Mouse (Mus musculus) urinary bladder, adult 2 months (tissue): ENCODE results near the gene E330017A01Rik. TPM values are rescaled to one million over a fixed set of nuclear protein-coding genes. Genes with fewer than 3 reads are reported as not detected.

Experiments used
- DNase-seq: peaks from one replicate; pipeline ENCODE4 v3.0.0; 2022; ENCODE audit warnings: low spot score
- polyA plus RNA-seq: library from polyadenylated mRNA; depleted of rRNA; stranded (reverse); fragments of >200 nt; gene quantifications from 2 replicates; pipeline ENCODE4 v1.2.3, GENCODE M21; 2012; rRNA removed

E330017A01Rik gene
- polyA plus RNA-seq, 1 experiment, result not detected

DNA sequence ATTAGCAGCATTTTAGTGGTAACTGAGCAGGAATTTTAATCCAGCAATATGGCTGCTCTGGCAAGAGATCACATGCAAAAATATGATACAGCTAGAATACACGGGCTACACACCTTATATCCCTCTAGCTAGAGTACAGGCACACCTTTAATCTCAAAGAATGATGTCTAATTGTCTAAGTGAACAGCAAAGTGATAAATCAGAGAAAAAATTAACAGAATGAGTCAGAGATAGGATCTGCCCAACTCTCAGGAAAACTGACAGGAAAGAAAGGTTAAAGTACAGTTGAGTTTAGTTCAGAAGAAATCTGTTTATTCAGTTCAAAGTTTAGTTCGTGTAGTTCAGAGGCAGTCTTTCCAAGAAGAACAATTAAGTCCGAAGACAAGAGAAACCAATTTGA lies 47.2 kb downstream of the E330017A01Rik start:
- DNase-seq, result no peak

DNA sequence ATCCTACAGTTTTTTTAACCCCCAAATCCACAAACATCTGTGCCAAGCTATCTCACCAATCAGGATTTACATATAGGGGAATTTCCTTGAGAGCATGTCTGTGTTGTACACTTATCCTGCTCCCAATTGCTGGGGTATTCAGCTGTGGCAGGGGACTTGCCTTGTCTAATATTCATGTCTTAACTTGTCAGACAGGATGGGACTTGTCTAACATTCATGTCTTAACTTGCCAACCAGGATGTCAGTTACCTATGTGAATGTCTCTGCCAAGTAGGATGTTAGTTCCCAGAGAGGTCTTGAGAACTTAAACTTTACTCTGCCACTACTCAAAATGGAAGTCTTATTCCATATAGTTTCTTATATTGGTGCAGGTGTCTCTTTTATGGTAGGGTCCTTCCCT lies 49.1 kb downstream of the E330017A01Rik start:
- no peak for DNase-seq

Other genes starting within 250 kb of the E330017A01Rik start
- gene Dcbld2, start 230.3 kb downstream of the E330017A01Rik start, polyA plus RNA-seq, result 23.7 and 33.3 TPM in 2 replicates
- 14.3 and 16.2 TPM in 2 replicates for gene St3gal6, start 114.5 kb downstream of the E330017A01Rik start, polyA plus RNA-seq
- gene Gm813, start 21.8 kb downstream of the E330017A01Rik start, polyA plus RNA-seq, result not detected in 2 replicates
- 20.3 and 26.5 TPM in 2 replicates for gene Cpox, start 31.6 kb upstream of the E330017A01Rik start, polyA plus RNA-seq
- 0.03 TPM in 1 of 2 replicates, not detected in the other for gene Gpr15, start 80.3 kb upstream of the E330017A01Rik start, polyA plus RNA-seq
- gene Cldnd1, start 89.2 kb upstream of the E330017A01Rik start, polyA plus RNA-seq, result 66.6 and 79.2 TPM in 2 replicates
- not detected in 2 replicates for gene Olfr172, start 124.4 kb upstream of the E330017A01Rik start, polyA plus RNA-seq
- not detected in 2 replicates for gene Olfr173, start 161.5 kb upstream of the E330017A01Rik start, polyA plus RNA-seq
- not detected in 2 replicates for gene Olfr175-ps1, start 188.0 kb upstream of the E330017A01Rik start, polyA plus RNA-seq
- gene Olfr177, start 236.0 kb upstream of the E330017A01Rik start, polyA plus RNA-seq, result not detected in 2 replicates